Mouse (Mus musculus) stomach, embryonic 16.5 days (tissue): ENCODE results near the gene Lpar3. TPM values are rescaled to one million over a fixed set of nuclear protein-coding genes. Genes with fewer than 3 reads are reported as not detected.

Experiments
- ATAC-seq: fragments of 200-750 bp; cut with Nextera tagmentation; 2 replicates; pipeline ENCODE4 v1.8.0; 2017; ENCODE audit warnings: moderate number of reproducible peaks, moderate TSS enrichment; ENCODE audit not compliant: insufficient read depth, low FRiP score
- H3K27ac ChIP-seq: fragments of 300-500 bp; sonication (generic); 2 replicates; pipeline ENCODE4 v1.5.1; 2014; ENCODE audit warnings: low read length
- H3K27me3 ChIP-seq: fragments of 300-500 bp; sonication (generic); 2 replicates; pipeline ENCODE4 v1.6.1; 2014; ENCODE audit warnings: low read length, control low read depth, mixed read lengths; ENCODE audit not compliant: control insufficient read depth, insufficient read depth
- H3K36me3 ChIP-seq: fragments of 300-500 bp; sonication (generic); 2 replicates; pipeline ENCODE4 v1.6.1; 2014; ENCODE audit warnings: low read length; ENCODE audit not compliant: control insufficient read depth, insufficient read depth
- H3K4me1 ChIP-seq: fragments of 300-500 bp; sonication (generic); 2 replicates; pipeline ENCODE4 v1.6.1; 2014; ENCODE audit warnings: low read length, control low read depth, mixed read lengths; ENCODE audit not compliant: control insufficient read depth, insufficient read depth
- H3K4me2 ChIP-seq: fragments of 300-500 bp; sonication (generic); 2 replicates; pipeline ENCODE4 v1.6.1; 2014; ENCODE audit warnings: low read depth, low read length, mixed read lengths
- H3K4me3 ChIP-seq: fragments of 300-500 bp; sonication (generic); replicated peaks from 2 replicates; pipeline ENCODE4 v1.5.1; 2014; ENCODE audit warnings: mild to moderate bottlenecking, low read length
- H3K9ac ChIP-seq: fragments of 300-500 bp; sonication (generic); 2 replicates; pipeline ENCODE4 v1.6.1; 2014; ENCODE audit warnings: low read length
- H3K9me3 ChIP-seq: fragments of 300-500 bp; sonication (generic); replicated peaks from 2 replicates; pipeline ENCODE4 v1.6.1; 2016; ENCODE audit warnings: low read length, control low read depth; ENCODE audit not compliant: control insufficient read depth
- WGBS: fragments of 180-500 bp; shearing (Covaris S2); extraction: QIAGEN DNeasy Blood & Tissue Kit; methylation state at CpG from one replicate; pipeline ENCODE4 v1.1.7; 2014; 5-methylcytosine and 5-hydroxymethylcytosine counted together
- polyA plus RNA-seq: library from polyadenylated mRNA; unstranded; fragments of >200 nt; fragmentation: Nextera tagmentation; extraction: Ambion mirVana; gene quantifications from 2 replicates; pipeline ENCODE4 v1.2.1, GENCODE M21; 2015

Lpar3 gene
- polyA plus RNA-seq, 1 experiment from 2014 or later: 1.3 TPM

DNA sequence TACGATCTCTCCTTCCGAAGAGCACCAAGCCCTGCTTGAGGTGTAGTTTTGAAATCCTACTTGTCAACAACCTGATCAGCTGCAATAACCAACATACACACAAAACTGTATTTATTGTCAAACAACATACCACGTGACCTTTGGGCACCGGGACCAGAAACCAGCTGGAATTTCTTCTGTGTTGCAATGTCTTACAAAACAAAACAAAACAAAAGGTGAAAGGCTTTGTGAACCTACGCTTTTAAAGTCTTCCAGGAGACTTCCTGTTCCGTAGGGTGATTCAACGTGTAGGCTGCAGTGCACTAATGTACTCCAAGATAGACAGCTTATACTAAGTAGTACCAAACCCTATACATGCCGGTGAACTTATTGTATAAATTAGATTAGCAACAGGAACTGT is 25.8 kb downstream of the Lpar3 start:
- no peak overlapping the region for H3K4me2 ChIP-seq
- no peaks in the 10 kb centered on the region for H3K36me3 ChIP-seq
- 63% methylated on average over 8 of the region's 8 CpGs for WGBS
- H3K27me3 ChIP-seq: no peaks in the 10 kb centered on the region
- no peak overlapping the region for H3K9ac ChIP-seq
- H3K9me3 ChIP-seq: no peaks in the 10 kb centered on the region
- H3K4me3 ChIP-seq: no peak overlapping the region
- no peaks in the 10 kb centered on the region for H3K4me1 ChIP-seq
- ATAC-seq: no peak
- no peak overlapping the region for H3K27ac ChIP-seq

DNA sequence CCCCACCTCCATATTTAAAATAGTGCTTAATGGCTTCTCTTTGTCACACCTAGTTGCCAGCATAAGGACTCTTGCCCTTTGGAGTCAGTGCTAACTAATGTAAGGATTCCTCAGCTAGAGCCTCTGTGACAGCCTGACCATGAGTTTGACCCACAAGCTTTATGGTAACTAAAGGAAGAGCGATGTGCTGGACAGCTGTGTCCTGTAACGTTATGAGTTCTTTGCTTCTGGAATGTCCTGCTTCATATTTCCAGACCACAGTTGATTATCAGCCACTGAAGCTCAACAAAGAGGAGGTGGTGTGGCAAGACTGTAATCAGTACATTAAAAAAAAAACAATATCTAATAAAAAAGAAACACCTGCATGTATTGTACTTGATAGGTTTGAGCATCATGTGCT is 26.2 kb downstream of the Lpar3 start:
- WGBS: 48% methylated on average over 2 of the region's 2 CpGs

GRCm38 (mm10) chr3:146249895-146250294 is 29.1 kb downstream of the Lpar3 start:
- Histone ChIP-seq H3K4me2 (no peak overlapping the region), H3K4me1 (no peaks in the 10 kb centered on the region), H3K27me3 (no peaks in the 10 kb centered on the region), H3K4me3 (no peak overlapping the region), H3K9me3 (no peaks in the 10 kb centered on the region), H3K9ac (no peak overlapping the region), H3K36me3 (no peaks in the 10 kb centered on the region), H3K27ac (no peak overlapping the region)
- no peak for ATAC-seq
- whole genome bisulfite sequencing: 65% methylated on average over 8 of the region's 8 CpGs

More for the DNA sequence above, 26.2 kb downstream of the Lpar3 start:
- no peaks in the 10 kb centered on the region for H3K4me1 ChIP-seq
- H3K27ac ChIP-seq: no peak overlapping the region
- H3K27me3 ChIP-seq: no peaks in the 10 kb centered on the region
- H3K4me3 ChIP-seq: no peak overlapping the region
- ATAC-seq: no peak
- H3K9me3 ChIP-seq: no peaks in the 10 kb centered on the region
- H3K9ac ChIP-seq: no peak overlapping the region
- H3K4me2 ChIP-seq: no peak overlapping the region
- H3K36me3 ChIP-seq: no peaks in the 10 kb centered on the region

DNA sequence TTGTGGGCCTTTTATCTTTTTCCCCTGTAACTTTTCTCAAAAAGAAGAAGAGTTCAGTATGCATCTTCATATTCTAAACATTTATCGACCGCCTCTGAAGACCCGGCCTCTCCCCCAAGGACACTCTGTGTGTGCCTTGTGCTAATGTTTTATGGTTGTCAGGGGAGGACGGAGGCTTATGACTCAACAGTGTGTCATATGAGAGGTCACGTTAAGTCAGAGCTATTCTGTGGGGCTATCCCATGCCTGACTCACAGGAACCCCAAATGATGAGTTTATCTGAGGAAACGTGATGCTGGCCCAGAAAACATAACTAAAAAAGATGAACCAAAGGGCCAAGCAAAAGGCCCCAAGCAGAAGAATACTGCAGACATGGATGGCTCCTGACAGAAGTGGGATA is 31.0 kb downstream of the Lpar3 start:
- no peak overlapping the region for H3K4me2 ChIP-seq
- no peaks in the 10 kb centered on the region for H3K36me3 ChIP-seq
- no peak overlapping the region for H3K4me3 ChIP-seq
- no peaks in the 10 kb centered on the region for H3K9me3 ChIP-seq
- H3K4me1 ChIP-seq: no peaks in the 10 kb centered on the region
- no peak for ATAC-seq
- no peak overlapping the region for H3K9ac ChIP-seq
- 73% methylated on average over 6 of the region's 6 CpGs for WGBS
- no peak overlapping the region for H3K27ac ChIP-seq
- H3K27me3 ChIP-seq: no peaks in the 10 kb centered on the region

DNA sequence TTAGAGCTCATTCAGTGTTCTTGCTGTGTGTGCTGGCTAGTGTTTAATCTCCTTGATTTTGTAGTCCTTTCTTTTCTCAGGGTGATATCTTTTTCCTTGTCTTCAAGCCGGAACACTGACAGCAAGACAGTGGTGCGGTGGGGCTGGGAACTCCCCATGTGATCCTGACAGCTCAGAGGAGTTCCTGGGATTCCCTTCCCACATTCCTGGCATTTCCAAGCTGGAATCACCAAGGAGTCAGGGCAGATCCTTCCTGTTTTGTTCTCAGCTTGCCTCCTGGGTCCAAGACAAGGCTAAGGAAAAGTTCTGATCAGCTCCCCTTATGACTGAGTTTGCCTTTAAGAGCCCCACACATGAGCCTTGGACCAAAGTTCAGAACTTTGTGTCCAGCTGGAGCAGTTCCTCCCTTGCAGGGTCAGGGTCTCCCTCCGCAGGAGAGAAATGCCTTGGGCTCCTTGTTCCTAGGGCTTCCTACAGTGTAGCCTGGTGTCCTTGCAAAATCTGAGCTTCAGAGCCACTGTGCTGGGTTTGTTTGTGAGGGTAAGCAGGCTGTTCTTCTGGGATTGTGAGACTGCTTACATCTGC is 33.1 kb downstream of the Lpar3 start:
- H3K4me1 ChIP-seq: no peaks in the 10 kb centered on the region
- no peak overlapping the region for H3K4me3 ChIP-seq
- no peak for ATAC-seq
- H3K9me3 ChIP-seq: no peaks in the 10 kb centered on the region
- H3K27me3 ChIP-seq: no peaks in the 10 kb centered on the region
- H3K36me3 ChIP-seq: no peaks in the 10 kb centered on the region
- no peak overlapping the region for H3K4me2 ChIP-seq
- WGBS: 25% methylated on average over 3 of the region's 3 CpGs
- no peak overlapping the region for H3K27ac ChIP-seq
- no peak overlapping the region for H3K9ac ChIP-seq

DNA sequence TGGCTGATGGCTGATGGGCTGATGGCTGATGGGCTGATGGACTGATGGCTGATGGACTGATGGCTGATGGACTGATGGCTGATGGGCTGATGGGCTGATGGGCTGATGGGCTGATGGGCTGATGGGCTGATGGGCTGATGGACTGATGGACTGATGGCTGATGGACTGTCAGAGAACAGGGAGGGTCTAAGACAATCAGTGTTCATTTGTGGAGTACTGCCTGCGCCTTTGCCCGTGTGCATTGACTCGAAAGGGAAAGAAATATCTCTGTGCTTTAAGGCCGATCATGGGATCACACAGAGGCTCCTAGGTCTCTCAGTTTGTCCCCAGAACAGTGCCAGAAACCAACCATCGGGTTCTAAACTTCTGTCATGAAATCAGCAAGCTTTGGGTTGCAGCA is 34.4 kb downstream of the Lpar3 start:
- no peak overlapping the region for H3K9ac ChIP-seq
- ATAC-seq: no peak
- no peaks in the 10 kb centered on the region for H3K27me3 ChIP-seq
- 92% methylated on average over 5 of the region's 5 CpGs for WGBS
- no peak overlapping the region for H3K27ac ChIP-seq
- H3K9me3 ChIP-seq: no peaks in the 10 kb centered on the region
- no peak overlapping the region for H3K4me2 ChIP-seq
- no peak overlapping the region for H3K4me3 ChIP-seq
- H3K4me1 ChIP-seq: no peaks in the 10 kb centered on the region
- no peaks in the 10 kb centered on the region for H3K36me3 ChIP-seq

DNA sequence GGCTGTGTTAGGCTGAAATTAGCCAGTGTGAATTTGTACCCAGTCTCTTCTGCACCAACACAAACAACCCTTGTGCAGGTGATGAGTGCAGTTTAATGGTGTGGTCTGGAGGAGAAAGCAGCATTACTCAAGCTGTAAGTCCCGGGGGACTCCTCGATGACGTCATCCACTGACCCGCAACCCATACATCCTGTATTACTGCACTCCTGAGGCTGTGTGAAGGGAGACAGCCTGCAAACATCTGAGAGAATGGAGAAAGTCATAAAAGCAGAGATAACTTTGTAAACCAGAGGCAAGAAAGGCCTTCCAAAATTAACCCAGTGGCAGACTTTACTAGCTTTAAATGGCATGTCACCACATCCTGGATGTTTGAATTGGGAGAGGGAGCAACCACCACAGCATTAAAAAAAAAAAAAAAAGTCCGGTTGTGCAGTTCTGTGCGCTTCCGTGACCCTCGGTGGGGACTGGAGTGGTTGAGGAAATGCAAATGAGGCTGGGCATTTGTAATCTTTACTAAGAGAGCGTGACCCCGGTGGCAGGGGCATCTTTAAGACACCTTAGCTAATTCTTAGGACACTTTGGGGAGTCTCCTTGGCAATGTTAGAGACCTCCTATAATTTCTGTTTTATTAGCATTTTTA is 36.8 kb downstream of the Lpar3 start:
- H3K9ac ChIP-seq: no peak overlapping the region
- H3K4me3 ChIP-seq: no peak overlapping the region
- H3K4me2 ChIP-seq: no peak overlapping the region
- H3K27me3 ChIP-seq: no peaks in the 10 kb centered on the region
- H3K4me1 ChIP-seq: no peaks in the 10 kb centered on the region
- 43% methylated on average over 10 of the region's 10 CpGs for WGBS
- peak overlapping the region; percentile 44; the same call in 1 of the 2 replicates for H3K27ac ChIP-seq
- H3K36me3 ChIP-seq: no peaks in the 10 kb centered on the region
- H3K9me3 ChIP-seq: no peaks in the 10 kb centered on the region
- no peak for ATAC-seq

GRCm38 (mm10) chr3:146260203-146260602 is 39.4 kb downstream of the Lpar3 start:
- no peaks in the 10 kb centered on the region for H3K36me3 ChIP-seq
- no peaks in the 10 kb centered on the region for H3K27me3 ChIP-seq
- no peaks in the 10 kb centered on the region for H3K4me1 ChIP-seq
- H3K9me3 ChIP-seq: no peaks in the 10 kb centered on the region
- H3K4me3 ChIP-seq: no peak overlapping the region
- WGBS: 60% methylated on average over 9 of the region's 9 CpGs
- peak overlapping the region; percentile 58 for H3K27ac ChIP-seq
- no peak for ATAC-seq
- H3K4me2 ChIP-seq: no peak overlapping the region
- no peak overlapping the region for H3K9ac ChIP-seq

DNA sequence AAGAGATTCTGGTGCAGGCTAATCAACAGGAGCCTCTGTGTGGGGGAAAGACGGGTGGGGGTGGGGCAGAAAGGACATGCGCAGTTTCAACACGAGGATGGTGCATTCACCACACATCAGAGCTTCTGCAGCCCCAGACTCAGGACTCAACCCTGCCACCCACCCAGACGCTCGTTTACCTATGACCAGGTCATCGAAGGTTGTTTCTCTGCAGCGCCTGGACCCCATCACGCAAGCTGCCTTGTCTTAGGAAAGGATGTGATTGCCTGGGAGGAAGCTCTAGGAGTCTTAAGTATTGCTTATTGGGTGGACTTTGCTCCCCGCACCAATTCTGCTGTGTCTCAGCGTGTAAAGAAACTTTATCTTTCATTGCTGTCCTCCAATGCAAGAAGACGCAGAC is 40.1 kb downstream of the Lpar3 start:
- H3K4me3 ChIP-seq: no peak overlapping the region
- H3K27ac ChIP-seq: peak overlapping the region; percentile 58
- no peaks in the 10 kb centered on the region for H3K4me1 ChIP-seq
- H3K4me2 ChIP-seq: no peak overlapping the region
- no peaks in the 10 kb centered on the region for H3K27me3 ChIP-seq
- no peaks in the 10 kb centered on the region for H3K36me3 ChIP-seq
- H3K9ac ChIP-seq: no peak overlapping the region
- no peak for ATAC-seq
- H3K9me3 ChIP-seq: no peaks in the 10 kb centered on the region
- 68% methylated on average over 11 of the region's 11 CpGs for WGBS
